Mouse (Mus musculus) liver, postnatal 0 days (tissue): ENCODE measurements around the gene Kcnn3. TPM values are rescaled to one million over a fixed set of nuclear protein-coding genes. Genes with fewer than 3 reads are reported as not detected.

Experiments used
- ATAC-seq: fragments of 200-750 bp; cut with Nextera tagmentation; 2 replicates; pipeline ENCODE4 v1.8.0; 2017; ENCODE audit warnings: mild to moderate bottlenecking, moderate library complexity
- DNase-seq: peaks from one replicate; pipeline ENCODE4 v3.0.0-alpha.2; 2016
- H3K27ac ChIP-seq: fragments of 300-500 bp; sonication (generic); 2 replicates; pipeline ENCODE4 v1.5.1; 2014; ENCODE audit warnings: antibody characterized with exemption, moderate library complexity, mild to moderate bottlenecking, low read depth
- H3K27me3 ChIP-seq: fragments of 300-500 bp; sonication (generic); 2 replicates; pipeline ENCODE4 v1.6.1; 2014; ENCODE audit warnings: low read length, control low read depth, mixed read lengths; ENCODE audit not compliant: insufficient read depth
- H3K36me3 ChIP-seq: fragments of 300-500 bp; sonication (generic); replicated peaks from 2 replicates; pipeline ENCODE4 v1.6.1; 2014; ENCODE audit warnings: mild to moderate bottlenecking, control low read depth, low read length, moderate library complexity, mixed read lengths; ENCODE audit not compliant: insufficient read depth
- H3K4me1 ChIP-seq: fragments of 300-500 bp; sonication (generic); 2 replicates; pipeline ENCODE4 v1.6.1; 2014; ENCODE audit warnings: antibody characterized with exemption, mild to moderate bottlenecking, control low read depth; ENCODE audit not compliant: insufficient read depth
- H3K4me2 ChIP-seq: fragments of 300-500 bp; sonication (generic); 2 replicates; pipeline ENCODE4 v1.6.1; 2014; ENCODE audit warnings: low read depth, mild to moderate bottlenecking, low read length, moderate library complexity, mixed read lengths
- H3K4me3 ChIP-seq: fragments of 300-500 bp; sonication (generic); 2 replicates; pipeline ENCODE4 v1.5.1; 2014; ENCODE audit warnings: low read depth, low read length
- H3K9ac ChIP-seq: fragments of 300-500 bp; sonication (generic); replicated peaks from 2 replicates; pipeline ENCODE4 v1.6.1; 2014; ENCODE audit warnings: mild to moderate bottlenecking, moderate library complexity
- H3K9me3 ChIP-seq: fragments of 300-500 bp; sonication (generic); 2 replicates; pipeline ENCODE4 v1.6.1; 2016; ENCODE audit warnings: mild to moderate bottlenecking, control low read depth, low read length, mixed read lengths
- CTCF ChIP-seq: sonication (generic); IDR thresholded peaks from 2 replicates; pipeline ENCODE4 v1.5.1; 2016; ENCODE audit warnings: antibody characterized with exemption, low read depth
- EP300 ChIP-seq: IDR thresholded peaks from 2 replicates; pipeline ENCODE4 v1.6.1; 2016; ENCODE audit warnings: antibody characterized with exemption, low read depth, mild to moderate bottlenecking
- WGBS: fragments of 180-500 bp; shearing (Covaris S2); extraction: QIAGEN DNeasy Blood & Tissue Kit; methylation state at CpG from one replicate; pipeline ENCODE4 v1.1.7; 2014; ENCODE audit not compliant: insufficient replicate concordance; 5-methylcytosine and 5-hydroxymethylcytosine counted together
- polyA plus RNA-seq: library from polyadenylated mRNA; unstranded; fragments of >200 nt; fragmentation: Nextera tagmentation; extraction: Ambion mirVana; gene quantifications from 2 replicates; pipeline ENCODE4 v1.2.1, GENCODE M21; 2015

Gene Kcnn3
- 0.04 TPM in 2 replicates for polyA plus RNA-seq

- WGBS: 1% methylated on average over 15 of the region's 15 CpGs
- TF ChIP-seq CTCF (no peak), EP300 (no peak)
- ATAC-seq (peak; percentile 74), DNase-seq (peak; percentile 73)
- no peak within 1 kb of the TSS for H3K9ac ChIP-seq
- no peak within 1 kb of the TSS for H3K27ac ChIP-seq
- H3K4me3 ChIP-seq: peak within 1 kb of the TSS; percentile 25
- no peaks in the 10 kb centered on the region for H3K36me3 ChIP-seq
- H3K27me3 ChIP-seq: peaks cover 45% of the 10 kb centered on the region
- H3K4me1 ChIP-seq: peaks cover 7% of the 10 kb centered on the region
- H3K9me3 ChIP-seq: 0 out of 2 replicates have a peak, but pooled peaks cover 2% of the 10 kb centered on the region
- peak within 1 kb of the TSS; percentile 58 for H3K4me2 ChIP-seq
Observed at GRCm38 (mm10) chr3:89519894-89520293, at the start of gene Kcnn3. Gene Kcnn3, plus strand, starts transcription at chr3:89520164.

GRCm38 (mm10) chr3:89472280-89472679 is 47.7 kb upstream of the Kcnn3 start:
- H3K9me3 ChIP-seq: no peaks in the 10 kb centered on the region
- H3K4me2 ChIP-seq: no peak overlapping the region
- 40% methylated on average over 7 of the region's 7 CpGs for WGBS
- no peak overlapping the region for H3K9ac ChIP-seq
- H3K4me3 ChIP-seq: no peak overlapping the region
- H3K4me1 ChIP-seq: no peaks in the 10 kb centered on the region
- no peak overlapping the region for H3K27ac ChIP-seq
- TF ChIP-seq EP300 (no peak), CTCF (no peak)
- H3K27me3 ChIP-seq: no peaks in the 10 kb centered on the region
- DNase-seq (no peak), ATAC-seq (no peak)
- H3K36me3 ChIP-seq: peaks cover 12% of the 10 kb centered on the region

- Histone ChIP-seq H3K4me1 (no peaks in the 10 kb centered on the region), H3K4me3 (no peak overlapping the region), H3K36me3 (peaks cover 4% of the 10 kb centered on the region; the same call in 1 of the 2 replicates), H3K4me2 (no peak overlapping the region), H3K27ac (no peak overlapping the region), H3K27me3 (no peaks in the 10 kb centered on the region), H3K9ac (no peak overlapping the region), H3K9me3 (no peaks in the 10 kb centered on the region)
- TF ChIP-seq CTCF (no peak), EP300 (no peak)
- no peak for DNase-seq
- 42% methylated on average over 6 of the region's 6 CpGs for WGBS
- no peak for ATAC-seq
Observed at GRCm38 (mm10) chr3:89473838-89474237, 46.1 kb upstream of the Kcnn3 start.

- Histone ChIP-seq H3K36me3 (no peaks in the 10 kb centered on the region), H3K4me1 (no peaks in the 10 kb centered on the region), H3K27me3 (no peaks in the 10 kb centered on the region), H3K4me2 (no peak overlapping the region), H3K4me3 (no peak overlapping the region), H3K9ac (no peak overlapping the region), H3K27ac (no peak overlapping the region), H3K9me3 (no peaks in the 10 kb centered on the region)
- no peak for TF ChIP-seq EP300
- no peak for TF ChIP-seq CTCF
- WGBS: 70% methylated on average over 6 of the region's 6 CpGs
- DNase-seq: no peak
- no peak for ATAC-seq
Observed at GRCm38 (mm10) chr3:89479055-89479454, 40.9 kb upstream of the Kcnn3 start.

- Histone ChIP-seq H3K27me3 (no peaks in the 10 kb centered on the region), H3K4me3 (no peak overlapping the region), H3K27ac (no peak overlapping the region), H3K4me1 (0 out of 2 replicates have a peak, but pooled peaks cover 2% of the 10 kb centered on the region), H3K4me2 (no peak overlapping the region), H3K9me3 (no peaks in the 10 kb centered on the region), H3K9ac (no peak overlapping the region), H3K36me3 (no peaks in the 10 kb centered on the region)
- WGBS: 38% methylated on average over 2 of the region's 2 CpGs
- peak; percentile 86 for TF ChIP-seq CTCF
- no peak for TF ChIP-seq EP300
- DNase-seq: peak; percentile 67
- no peak for ATAC-seq
Observed at GRCm38 (mm10) chr3:89481488-89481887, 38.5 kb upstream of the Kcnn3 start.

- no peak overlapping the region for H3K27ac ChIP-seq
- H3K4me3 ChIP-seq: no peak overlapping the region
- H3K36me3 ChIP-seq: no peaks in the 10 kb centered on the region
- TF ChIP-seq EP300: no peak
- TF ChIP-seq CTCF: no peak
- no peaks in the 10 kb centered on the region for H3K27me3 ChIP-seq
- no peak overlapping the region for H3K4me2 ChIP-seq
- H3K9me3 ChIP-seq: no peaks in the 10 kb centered on the region
- 61% methylated on average over 5 of the region's 5 CpGs for whole genome bisulfite sequencing
- no peak for ATAC-seq
- H3K9ac ChIP-seq: no peak overlapping the region
- no peak for DNase-seq
- H3K4me1 ChIP-seq: peaks cover 2% of the 10 kb centered on the region; the same call in 1 of the 2 replicates
Observed at GRCm38 (mm10) chr3:89482249-89482648, 37.7 kb upstream of the Kcnn3 start.
